Mouse (Mus musculus) liver, adult 2 months (tissue): ENCODE measurements around the gene Shroom3. TPM values are rescaled to one million over a fixed set of nuclear protein-coding genes. Genes with fewer than 3 reads are reported as not detected.

Experiments
- DNase-seq: peaks from one replicate; pipeline ENCODE4 v3.0.0-alpha.2; 2011; ENCODE audit warnings: low read depth, low spot score; ENCODE audit errors: extremely low read depth
- H3K27ac ChIP-seq: fragments of 200-500 bp; replicated peaks from 2 replicates; pipeline ENCODE4 v1.5.1; 2012; ENCODE audit warnings: low read depth, mild to moderate bottlenecking, control low read depth, inconsistent platforms, low read length; ENCODE audit not compliant: insufficient read depth
- H3K27me3 ChIP-seq: fragments of 200-500 bp; 2 replicates; pipeline ENCODE4 v1.6.1; 2012; ENCODE audit warnings: mild to moderate bottlenecking, moderate library complexity, low read length, inconsistent platforms; ENCODE audit not compliant: control insufficient read depth, insufficient read depth
- H3K36me3 ChIP-seq: fragments of 200-500 bp; 2 replicates; pipeline ENCODE4 v1.6.1; 2012; ENCODE audit warnings: low read length, inconsistent platforms; ENCODE audit not compliant: control insufficient read depth, insufficient read depth
- H3K4me1 ChIP-seq: fragments of 200-500 bp; 2 replicates; pipeline ENCODE4 v1.6.1; 2011; ENCODE audit warnings: low read length; ENCODE audit not compliant: control insufficient read depth, insufficient read depth
- H3K4me3 ChIP-seq: fragments of 200-500 bp; 2 replicates; pipeline ENCODE4 v1.5.1; 2011; ENCODE audit warnings: low read depth, mild to moderate bottlenecking, control low read depth, low read length, moderate library complexity; ENCODE audit not compliant: insufficient read depth
- H3K79me2 ChIP-seq: fragments of 200-500 bp; 2 replicates; pipeline ENCODE4 v1.6.1; 2012; ENCODE audit warnings: inconsistent platforms, mild to moderate bottlenecking, low read length, moderate library complexity; ENCODE audit not compliant: control insufficient read depth, insufficient read depth
- H3K9ac ChIP-seq: fragments of 200-500 bp; 2 replicates; pipeline ENCODE4 v1.6.1; 2012; ENCODE audit warnings: low read depth, mild to moderate bottlenecking, control low read depth, inconsistent platforms, low read length
- CTCF ChIP-seq: fragments of 200-500 bp; IDR thresholded peaks from 2 replicates; pipeline ENCODE4 v1.5.1; 2011; ENCODE audit warnings: low read depth, low read length, control low read depth
- POLR2A ChIP-seq: fragments of 200-500 bp; IDR thresholded peaks from 2 replicates; pipeline ENCODE4 v1.6.1; 2011; ENCODE audit warnings: low read length, control low read depth; ENCODE audit not compliant: insufficient read depth; ENCODE audit errors: extremely low read depth
- WGBS: fragments of 180-500 bp; shearing (Covaris S2); methylation state at CpG from one replicate; pipeline ENCODE4 v1.1.7; 2018; 5-methylcytosine and 5-hydroxymethylcytosine counted together
- polyA plus RNA-seq: library from polyadenylated mRNA; depleted of rRNA; stranded (reverse); fragments of >200 nt; gene quantifications from 2 replicates; pipeline ENCODE4 v1.2.3, GENCODE M21; 2012
- total RNA-seq: library from RNA; depleted of rRNA; stranded (reverse); fragments of >200 nt; gene quantifications from 2 replicates; pipeline ENCODE4 v1.2.3, GENCODE M21; 2014

Gene Shroom3
- total and polyA plus RNA-seq, 2 experiments: 4.0 to 4.1 TPM

- Histone ChIP-seq H3K27ac (no peak overlapping the region), H3K9ac (no peak overlapping the region), H3K4me1 (peaks cover 2% of the 10 kb centered on the region; the same call in 1 of the 2 replicates), H3K36me3 (no peaks in the 10 kb centered on the region), H3K27me3 (no peaks in the 10 kb centered on the region), H3K79me2 (no peaks in the 10 kb centered on the region), H3K4me3 (no peak overlapping the region)
- WGBS: 90% methylated on average over 4 of the region's 4 CpGs
- DNase-seq: no peak
- TF ChIP-seq CTCF (no peak), POLR2A (no peak)
These were observed 181.9 kb downstream of the Shroom3 start for GRCm38 (mm10) chr5:92865090-92865489.

- Histone ChIP-seq H3K79me2 (no peaks in the 10 kb centered on the region), H3K4me3 (no peak overlapping the region), H3K9ac (no peak overlapping the region), H3K36me3 (no peaks in the 10 kb centered on the region), H3K27ac (no peak overlapping the region), H3K27me3 (no peaks in the 10 kb centered on the region), H3K4me1 (peaks cover 2% of the 10 kb centered on the region; the same call in 1 of the 2 replicates)
- WGBS: 87% methylated on average over 8 of the region's 8 CpGs
- no peak for DNase-seq
- TF ChIP-seq POLR2A (no peak), CTCF (no peak)
These were observed 183.3 kb downstream of the Shroom3 start for GRCm38 (mm10) chr5:92866546-92866945.

- Histone ChIP-seq H3K4me1 (peaks cover 2% of the 10 kb centered on the region; the same call in 1 of the 2 replicates), H3K9ac (no peak overlapping the region), H3K27me3 (no peaks in the 10 kb centered on the region), H3K79me2 (no peaks in the 10 kb centered on the region), H3K36me3 (no peaks in the 10 kb centered on the region), H3K27ac (no peak overlapping the region), H3K4me3 (no peak overlapping the region)
- 35% methylated on average over 4 of the region's 4 CpGs for WGBS
- TF ChIP-seq POLR2A (no peak), CTCF (no peak)
- no peak for DNase-seq
These were observed 184.0 kb downstream of the Shroom3 start for GRCm38 (mm10) chr5:92867253-92867652.

DNA sequence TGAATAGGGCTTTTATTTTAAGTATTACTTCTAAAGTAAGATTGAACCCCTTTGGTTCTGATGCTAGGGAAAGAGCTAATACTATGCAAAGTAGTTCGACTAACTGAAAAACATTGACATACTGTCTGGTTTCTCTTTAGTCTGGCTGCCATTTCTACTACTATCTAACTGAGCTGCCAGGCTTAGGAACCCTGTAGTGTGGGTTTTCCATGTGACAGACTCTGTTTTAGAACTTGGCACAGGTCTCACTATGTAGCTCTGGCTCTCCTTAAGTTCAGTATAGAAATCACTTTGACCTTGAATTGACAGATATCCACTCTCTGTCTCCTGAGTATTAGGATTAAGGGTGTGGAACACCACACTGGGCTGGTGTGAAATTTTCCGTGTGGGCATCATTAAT is 185.0 kb downstream of the Shroom3 start:
- Histone ChIP-seq H3K27me3 (no peaks in the 10 kb centered on the region), H3K36me3 (no peaks in the 10 kb centered on the region), H3K9ac (no peak overlapping the region), H3K4me1 (peaks cover 2% of the 10 kb centered on the region; the same call in 1 of the 2 replicates), H3K79me2 (no peaks in the 10 kb centered on the region), H3K27ac (no peak overlapping the region), H3K4me3 (no peak overlapping the region)
- 88% methylated on average over 2 of the region's 2 CpGs for WGBS
- DNase-seq: no peak
- TF ChIP-seq POLR2A (no peak), CTCF (no peak)

- Histone ChIP-seq H3K27me3 (no peaks in the 10 kb centered on the region), H3K4me1 (peaks cover 2% of the 10 kb centered on the region; the same call in 1 of the 2 replicates), H3K9ac (no peak overlapping the region), H3K4me3 (no peak overlapping the region), H3K27ac (no peak overlapping the region), H3K79me2 (no peaks in the 10 kb centered on the region), H3K36me3 (no peaks in the 10 kb centered on the region)
- no peak for TF ChIP-seq POLR2A
- no peak for TF ChIP-seq CTCF
- no peak for DNase-seq
- 7% methylated on average over 3 of the region's 3 CpGs for WGBS
These were observed 187.8 kb downstream of the Shroom3 start for GRCm38 (mm10) chr5:92871048-92871447.

DNA sequence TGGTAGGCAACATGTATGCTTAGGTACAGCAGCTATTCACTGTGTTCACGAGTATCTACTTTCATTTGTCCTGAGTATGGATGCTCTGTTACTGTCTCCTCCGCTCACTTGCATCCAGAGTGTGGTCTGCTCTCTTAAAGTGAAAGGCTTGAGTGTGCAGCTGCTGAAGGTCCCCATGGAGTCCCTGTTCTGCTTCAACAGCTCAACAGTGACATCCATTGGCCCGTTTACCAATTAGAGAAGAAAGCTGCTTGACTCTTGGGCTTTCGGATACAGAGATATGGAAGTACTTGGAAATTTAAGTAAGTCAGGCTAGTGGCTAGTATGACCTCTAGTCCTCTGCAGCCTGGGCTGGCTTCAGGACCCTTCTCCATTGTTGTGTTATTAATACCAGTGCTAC is 188.9 kb downstream of the Shroom3 start:
- no peak overlapping the region for H3K4me3 ChIP-seq
- no peak overlapping the region for H3K27ac ChIP-seq
- H3K36me3 ChIP-seq: no peaks in the 10 kb centered on the region
- 72% methylated on average over 4 of the region's 4 CpGs for WGBS
- DNase-seq: no peak
- no peaks in the 10 kb centered on the region; the same call in 1 of the 2 replicates for H3K79me2 ChIP-seq
- H3K4me1 ChIP-seq: peaks cover 2% of the 10 kb centered on the region; the same call in 1 of the 2 replicates
- no peak overlapping the region for H3K9ac ChIP-seq
- TF ChIP-seq POLR2A (no peak), CTCF (no peak)
- no peaks in the 10 kb centered on the region for H3K27me3 ChIP-seq
